Mouse (Mus musculus) left cerebral cortex, adult 8-10 months (tissue): ENCODE results near the gene C2cd2l. TPM values are rescaled to one million over a fixed set of nuclear protein-coding genes. Genes with fewer than 3 reads are reported as not detected.
"Not testable (repeated sequence)": the region's sequence is repeated elsewhere in the genome, so short reads cannot be mapped to it uniquely, and the experiment has no call there.

ENCODE experiments used
- DNase-seq, 2 experiments: peaks; one replicate each; pipeline ENCODE4 v3.0.0; 2022; ENCODE audit warnings: low spot score in 2 of 2
- total RNA-seq, 4 experiments: library from RNA; stranded (reverse); gene quantifications; 2 replicates each; pipeline ENCODE4 v1.2.4; 2022

The C2cd2l gene
- total RNA-seq, 4 experiments from 2014 or later = 201 to 282 (median 245) TPM

DNA sequence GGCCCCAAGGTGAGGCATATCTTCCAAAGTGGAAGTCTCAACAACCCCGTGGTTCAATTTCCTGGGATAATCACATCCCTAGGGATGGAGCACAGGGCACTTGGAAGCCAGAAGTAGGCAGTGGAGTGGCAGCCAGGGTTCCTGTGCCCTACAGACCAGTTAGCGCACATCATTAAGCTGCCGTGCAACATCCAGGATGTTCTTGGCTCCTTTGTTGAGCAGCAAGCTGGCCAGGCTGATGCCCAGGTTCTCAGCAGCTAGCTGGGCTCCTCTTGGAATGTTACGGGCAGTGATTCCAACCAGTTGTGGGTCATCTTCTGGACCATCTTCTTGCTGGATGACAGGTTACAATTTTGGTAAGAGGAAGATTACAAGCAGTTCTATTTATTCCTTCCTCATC, 16.4 kb upstream of the C2cd2l start:
- not testable (repeated sequence) for DNase-seq

GRCm38 (mm10) chr9:44336093-44336406, 16.0 kb upstream of the C2cd2l start:
- DNase-seq = no peak

DNA sequence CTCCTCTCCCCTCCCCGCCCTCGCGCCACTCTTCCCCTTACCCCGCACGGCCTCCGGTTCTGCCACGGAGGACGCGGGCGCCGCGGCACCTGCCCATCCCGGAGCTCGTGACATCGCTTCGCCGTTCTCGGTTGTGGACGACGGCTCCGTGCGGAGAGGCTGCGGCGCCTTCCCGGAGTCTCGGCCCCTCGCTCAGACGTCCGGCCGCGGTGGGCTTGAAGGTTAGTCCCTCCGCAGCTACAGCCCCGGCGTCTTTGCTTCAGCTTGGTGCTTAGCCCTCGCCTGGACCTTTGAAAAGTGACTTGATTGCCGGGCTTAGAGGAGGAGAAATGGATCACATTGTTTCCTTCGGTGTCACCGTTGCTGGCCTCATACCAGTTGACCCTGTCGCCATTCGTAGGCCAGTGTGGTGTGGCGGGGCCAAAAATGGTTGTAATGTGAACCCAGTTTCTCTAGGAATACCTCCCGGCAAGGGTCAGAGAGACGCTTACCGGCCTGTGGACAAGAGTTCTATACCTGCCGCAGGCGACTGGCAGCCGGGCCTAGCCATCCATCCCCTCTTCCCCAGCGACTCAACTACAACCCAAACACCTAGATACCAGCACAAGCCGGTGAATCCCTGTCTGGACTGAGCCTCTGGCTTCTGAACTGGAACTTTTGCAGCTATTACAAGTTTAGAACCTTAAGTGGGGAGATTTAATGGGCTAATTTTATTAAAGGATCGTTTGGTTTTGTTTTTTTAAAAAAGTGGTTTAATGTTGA, 15.4 kb upstream of the C2cd2l start:
- no peak for DNase-seq

DNA sequence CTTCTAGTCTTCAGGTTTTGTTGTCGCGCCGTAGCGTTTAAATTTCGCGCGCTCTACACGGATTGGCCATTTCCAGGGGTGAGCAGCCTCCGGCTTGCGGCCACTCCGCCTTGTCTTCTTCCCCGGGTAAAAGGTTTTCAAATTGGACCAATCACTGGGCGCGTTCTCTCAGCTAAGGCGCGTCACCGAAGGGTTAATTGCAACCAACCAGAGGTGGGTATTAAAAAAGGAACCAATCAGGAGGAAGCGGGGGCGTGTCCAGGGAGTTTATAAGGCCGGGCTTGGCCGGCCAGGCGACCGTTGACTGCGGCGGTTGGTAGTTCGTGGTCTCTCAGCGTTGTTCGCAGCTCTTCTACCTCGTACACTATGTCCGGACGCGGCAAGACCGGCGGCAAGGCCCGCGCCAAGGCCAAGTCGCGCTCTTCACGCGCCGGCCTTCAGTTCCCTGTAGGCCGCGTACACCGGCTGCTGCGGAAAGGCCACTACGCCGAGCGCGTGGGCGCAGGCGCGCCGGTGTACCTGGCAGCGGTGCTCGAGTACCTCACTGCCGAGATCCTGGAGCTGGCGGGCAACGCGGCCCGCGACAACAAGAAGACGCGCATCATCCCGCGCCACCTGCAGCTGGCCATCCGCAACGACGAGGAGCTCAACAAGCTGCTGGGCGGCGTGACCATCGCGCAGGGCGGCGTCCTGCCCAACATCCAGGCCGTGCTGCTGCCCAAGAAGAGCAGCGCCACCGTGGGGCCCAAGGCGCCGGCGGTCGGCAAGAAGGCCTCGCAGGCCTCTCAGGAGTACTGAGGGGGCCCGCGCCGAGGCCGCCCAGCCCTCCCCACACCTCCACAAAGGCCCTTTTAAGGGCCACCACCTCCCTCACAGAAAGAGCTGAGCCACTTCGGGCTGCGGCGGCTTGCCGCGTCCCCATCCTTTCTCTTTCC, 14.6 kb upstream of the C2cd2l start, which contains the start of gene H2afx:
Gene H2afx, plus strand, starts transcription at position 299 of the 935 bp plus-strand sequence.
- peak; percentile 99 for DNase-seq

DNA sequence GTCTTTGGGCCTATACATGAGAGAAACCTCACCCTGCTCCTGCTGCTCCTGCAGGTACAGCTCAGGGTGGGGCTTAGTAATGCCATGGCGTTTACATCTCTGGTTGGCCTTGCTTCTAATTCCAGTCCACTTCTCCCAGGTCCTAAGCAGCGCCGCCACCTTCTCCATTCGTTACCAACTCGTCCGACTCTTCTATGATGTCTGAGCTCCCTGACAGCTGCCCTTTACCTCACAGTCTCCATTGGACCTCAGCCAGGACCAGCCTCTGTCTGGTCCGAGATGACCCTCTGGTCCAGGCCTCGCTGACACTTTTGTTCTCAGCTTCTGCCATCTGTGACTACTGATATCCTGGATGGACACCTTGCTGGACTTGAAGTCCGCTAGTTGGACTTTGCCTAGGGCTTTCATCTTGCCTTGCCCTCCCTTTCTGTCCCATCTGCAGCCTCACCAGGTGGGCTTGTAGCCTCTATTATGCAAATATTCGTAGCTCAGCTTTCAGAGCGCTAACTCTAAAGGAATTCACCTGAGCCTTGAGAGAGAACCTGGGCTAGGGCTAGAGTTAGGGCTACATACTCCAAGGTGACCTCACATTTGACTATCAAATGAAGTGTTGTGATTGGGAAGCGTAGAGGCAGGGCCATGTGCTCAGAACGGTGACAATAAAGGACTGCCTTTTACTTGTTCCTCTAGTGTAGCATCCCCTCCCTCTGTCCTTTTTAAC, 13.0 kb upstream of the C2cd2l start:
- no peak for DNase-seq

DNA sequence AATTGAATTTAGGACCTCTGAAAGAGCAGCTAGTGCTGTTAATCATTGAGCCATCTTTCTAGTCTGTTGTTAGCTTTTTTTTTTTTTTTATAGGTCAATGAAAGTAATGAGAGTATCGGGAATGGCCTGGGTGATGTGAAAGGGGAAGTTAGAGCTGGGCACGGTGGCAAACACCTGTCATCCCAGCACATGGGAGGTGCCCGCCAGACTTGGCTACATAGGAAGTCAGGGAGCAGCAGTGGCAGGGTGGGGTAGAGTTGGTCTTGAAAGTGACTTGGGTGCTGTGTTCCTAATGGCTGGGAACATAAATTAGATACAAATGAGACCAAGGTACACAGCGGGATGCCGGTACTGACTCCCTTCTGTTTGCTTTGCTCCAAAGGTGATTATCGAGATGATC, 10.7 kb upstream of the C2cd2l start:
- no peak for DNase-seq

DNA sequence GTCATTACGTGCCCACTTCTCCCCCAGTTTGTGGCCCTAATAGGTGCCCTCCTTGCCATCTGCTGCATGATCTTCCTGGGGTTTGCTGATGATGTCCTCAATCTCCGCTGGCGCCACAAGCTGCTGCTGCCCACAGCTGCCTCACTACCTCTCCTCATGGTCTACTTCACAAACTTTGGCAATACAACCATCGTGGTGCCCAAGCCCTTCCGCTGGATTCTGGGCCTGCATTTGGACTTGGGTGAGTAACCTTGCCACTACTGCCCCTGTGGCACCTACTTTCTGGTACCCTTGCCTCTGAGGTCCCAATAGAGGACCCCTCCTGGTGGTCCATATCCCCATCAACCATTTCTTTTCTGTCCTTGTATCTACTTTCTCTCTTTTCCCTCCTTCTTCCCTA, 7.8 kb upstream of the C2cd2l start:
- DNase-seq = no peak

GRCm38 (mm10) chr9:44327064-44327711, 7.1 kb upstream of the C2cd2l start:
- no peak for DNase-seq

DNA sequence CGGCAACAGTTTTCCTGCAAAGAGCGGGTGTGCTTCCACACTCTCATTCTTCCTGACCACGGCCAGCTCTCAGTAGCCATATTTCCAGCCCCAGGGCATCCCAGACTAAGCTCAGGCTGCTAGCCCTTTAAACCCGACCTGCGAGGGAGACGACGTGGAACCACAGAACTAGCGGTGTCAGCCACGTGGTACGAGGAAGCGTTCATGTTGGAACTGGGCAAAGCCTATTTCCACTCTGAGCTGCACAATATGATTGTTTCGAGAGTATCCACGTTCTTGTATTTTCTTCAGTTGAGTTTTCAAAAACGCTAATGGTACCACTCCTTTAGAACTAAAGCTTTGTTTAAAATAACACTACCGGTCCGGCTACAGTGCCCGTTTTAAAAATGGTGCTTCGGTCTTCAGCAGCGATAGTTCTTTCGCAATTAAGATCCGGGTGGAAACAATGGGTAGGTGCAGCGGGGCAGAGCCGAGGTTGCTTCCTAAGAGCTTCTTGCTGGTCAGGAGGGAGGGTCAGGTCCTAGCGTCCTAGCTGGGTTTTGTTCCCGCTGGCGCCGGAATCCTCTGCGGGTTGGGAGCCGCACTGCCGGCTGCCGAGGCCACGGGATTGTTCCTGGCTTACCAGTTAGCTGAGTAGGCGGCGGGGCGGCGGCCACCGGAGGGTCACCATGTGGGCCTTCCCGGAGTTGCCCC, 6.4 kb upstream of the C2cd2l start:
- peak; percentile 78 to 82 for DNase-seq

DNA sequence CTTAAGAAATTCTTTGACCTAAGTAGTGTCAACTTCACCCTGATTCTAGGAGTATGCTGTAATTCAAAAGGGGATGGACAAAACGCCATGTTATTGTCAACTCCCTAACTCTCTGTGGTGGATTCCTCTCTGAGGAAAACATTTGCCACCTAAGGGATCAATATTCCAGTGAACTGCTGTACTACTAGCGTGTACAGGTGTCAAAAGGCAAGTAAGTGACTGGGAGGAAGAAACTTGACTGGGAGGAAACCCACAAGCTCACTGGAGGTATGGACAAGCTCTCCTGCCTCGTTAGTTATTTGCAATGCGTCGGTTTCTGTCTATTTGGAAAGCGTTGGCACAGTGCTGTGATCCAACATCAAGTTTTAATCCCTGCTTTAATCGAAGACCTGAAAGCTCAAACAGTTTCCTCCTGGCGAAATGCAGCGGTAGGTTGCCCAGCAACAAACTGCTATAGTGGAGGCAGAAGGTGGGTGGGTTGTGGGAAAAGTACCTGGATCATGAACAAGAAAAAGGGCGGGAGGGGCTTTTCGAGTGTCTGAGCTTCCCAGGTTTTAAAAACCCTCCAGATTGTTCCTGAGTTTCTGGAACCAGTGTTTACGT, 5.8 kb upstream of the C2cd2l start, which contains the start of gene Dpagt1:
Gene Dpagt1, plus strand, starts transcription at position 252 of the 603 bp plus-strand sequence.
- DNase-seq = no peak

- DNase-seq = not testable (repeated sequence)
Measured at GRCm38 (mm10) chr9:44325032-44325767, 5.1 kb upstream of the C2cd2l start.

DNA sequence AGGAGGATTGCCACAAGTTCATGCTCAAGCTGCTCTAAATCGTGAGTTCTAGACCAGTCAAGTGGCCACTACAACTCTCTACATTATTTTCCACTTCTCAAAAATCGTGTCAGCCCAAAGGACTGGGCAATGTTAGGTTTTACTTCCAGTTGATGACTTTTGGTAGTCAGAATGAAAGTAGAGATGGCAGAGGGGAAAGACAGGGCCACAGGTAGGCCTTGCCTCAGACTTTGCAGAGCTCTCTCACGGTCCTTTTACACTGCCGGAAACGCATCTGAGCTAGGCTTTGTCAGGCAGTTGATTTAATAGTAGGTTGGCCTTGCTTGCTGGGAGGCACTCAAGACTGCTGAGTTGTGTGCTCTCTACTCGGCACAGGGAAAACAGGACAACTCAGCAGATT, 4.1 kb upstream of the C2cd2l start:
- DNase-seq = no peak

DNA sequence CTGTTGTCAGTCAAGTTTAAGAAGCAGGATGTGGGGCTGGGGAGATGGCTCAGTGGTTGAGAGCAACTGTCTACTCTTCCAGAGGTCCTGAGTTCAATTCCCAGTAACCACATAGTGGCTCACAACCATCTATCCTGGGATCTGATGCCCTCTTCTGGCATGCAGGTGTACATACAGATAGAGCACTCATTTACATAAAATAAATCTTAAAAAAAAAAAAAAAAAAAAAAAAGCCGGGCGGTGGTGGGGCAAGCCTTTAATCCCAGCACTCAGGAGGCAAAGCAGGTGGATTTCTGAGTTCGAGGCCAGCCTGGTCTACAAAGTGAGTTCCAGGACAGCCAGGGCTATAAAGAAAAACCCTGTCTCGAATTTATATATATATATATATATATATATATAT, 3.6 kb upstream of the C2cd2l start:
- not testable (repeated sequence) for DNase-seq

DNA sequence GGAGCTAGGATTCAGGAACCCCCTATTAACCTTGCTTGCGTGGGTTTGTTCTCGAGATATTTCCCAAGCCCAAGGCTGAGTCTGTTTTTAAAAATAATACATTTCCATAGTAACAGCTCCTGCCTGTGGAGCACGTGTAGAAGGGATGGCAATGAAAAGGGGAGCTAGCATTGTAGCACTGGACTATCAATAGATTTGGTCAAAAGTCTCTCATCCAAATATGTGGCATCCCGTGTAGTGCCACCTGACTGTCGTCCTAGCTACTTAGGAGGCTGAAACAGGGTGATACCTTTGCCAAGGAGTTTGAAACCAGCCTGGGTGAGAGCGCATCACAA, 681 bp upstream of the C2cd2l start:
- DNase-seq = peak in 1 of 2 experiments; percentile 55

DNA sequence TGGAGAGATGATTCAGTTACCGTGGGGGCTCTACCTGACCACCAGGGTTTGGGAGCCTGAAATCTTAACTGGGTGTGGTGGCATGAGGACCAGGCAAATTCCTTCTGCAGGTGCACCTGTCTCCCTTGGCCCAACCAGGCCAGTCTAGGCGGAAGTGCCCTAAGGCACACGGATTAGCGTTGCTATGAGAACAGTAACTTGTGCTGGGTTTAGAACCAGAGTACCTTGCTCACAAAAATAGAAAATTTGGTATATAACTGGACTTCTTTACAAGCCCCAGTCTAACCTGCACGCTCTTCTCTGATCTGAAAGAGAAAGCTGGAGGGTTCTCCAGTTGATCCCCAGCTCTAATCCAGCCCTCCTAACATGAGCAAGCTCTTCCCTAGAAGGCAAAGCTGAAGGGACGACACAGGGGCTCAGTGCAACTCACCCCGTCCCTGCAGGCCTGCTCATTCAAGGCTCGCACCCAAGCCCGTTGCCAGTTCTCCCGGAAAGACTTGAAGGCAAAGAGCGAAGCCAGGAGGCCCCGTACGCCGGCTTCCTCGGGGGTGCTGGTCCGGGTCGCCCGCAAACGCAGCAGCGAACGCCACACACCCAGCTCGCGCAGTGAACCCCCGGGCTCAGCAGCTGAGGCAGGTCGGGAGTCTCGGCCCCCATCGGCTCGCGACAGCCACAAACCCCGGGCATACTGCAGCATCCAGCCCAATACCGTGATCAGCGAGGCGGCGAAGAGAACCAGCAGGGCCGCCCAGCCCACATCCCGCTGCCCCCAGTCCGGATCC, 789 bp downstream of the C2cd2l start:
- DNase-seq = no peak

- DNase-seq = no peak
Measured at GRCm38 (mm10) chr9:44318826-44319095, 1.3 kb downstream of the C2cd2l start.

DNA sequence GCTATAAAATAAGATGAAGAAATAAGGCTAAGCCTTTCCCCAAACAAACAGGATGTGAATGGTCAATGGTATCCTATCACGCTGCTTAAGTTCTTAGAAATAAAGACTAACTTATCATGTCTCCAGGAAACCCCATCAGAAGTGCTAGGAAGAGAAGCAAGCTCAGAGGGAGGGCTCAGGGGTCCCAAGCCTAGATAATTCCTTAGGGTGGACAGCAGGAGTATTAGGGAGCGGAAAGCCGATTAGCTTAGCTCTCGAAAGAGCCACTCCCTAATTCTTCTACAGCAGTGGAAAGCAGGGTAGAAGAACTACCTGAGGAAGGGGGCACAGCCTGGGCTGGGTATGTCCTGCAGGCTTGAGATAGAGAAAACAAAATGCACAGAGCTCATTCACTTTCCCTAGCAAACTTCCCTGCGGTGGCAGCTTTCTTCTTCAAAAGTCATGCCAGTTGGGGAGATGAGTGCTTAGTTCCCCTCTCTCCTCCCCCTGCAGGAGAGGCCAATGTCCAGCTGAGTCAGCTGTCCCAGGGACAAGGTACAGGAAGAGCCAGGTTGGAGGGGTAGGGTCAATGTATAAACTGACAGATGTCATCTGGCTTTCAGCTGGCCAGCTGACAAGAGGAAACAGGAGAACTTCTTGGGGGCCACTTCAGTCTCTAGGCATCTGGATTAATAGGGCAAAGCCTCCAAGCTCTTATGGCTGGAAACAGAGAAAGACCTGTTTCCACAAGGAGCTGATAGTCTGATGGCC, 1.8 kb downstream of the C2cd2l start:
- DNase-seq = no peak

DNA sequence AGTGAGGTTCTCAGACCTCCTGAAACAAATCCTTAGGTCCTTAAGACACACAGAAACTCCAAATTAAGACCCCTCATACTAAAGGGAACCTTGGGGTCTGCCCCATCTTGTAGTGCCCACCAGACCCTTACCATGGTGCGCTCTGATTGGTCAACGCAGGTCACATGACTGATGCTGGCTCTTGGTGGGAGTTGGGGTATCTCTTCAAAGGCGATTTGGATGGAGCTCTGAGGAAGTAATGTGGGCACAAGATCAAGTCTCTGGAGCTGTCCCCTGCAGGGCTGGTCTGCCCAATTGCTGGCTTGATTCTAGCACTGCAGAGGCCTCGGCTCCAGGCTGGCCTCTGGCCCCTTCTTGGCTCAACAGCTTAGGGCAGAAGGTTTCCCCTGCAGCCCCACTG, 2.6 kb downstream of the C2cd2l start:
- DNase-seq = no peak
